Mouse (Mus musculus): Measurements from ENCODE around the gene Il1r2. TPM values are rescaled to one million over a fixed set of nuclear protein-coding genes. Genes with fewer than 3 reads are reported as not detected.

Gene Il1r2
- polyA plus RNA-seq (2012; rRNA removed) (0.14 and 0.19 TPM in 2 replicates), polyA plus RNA-seq (2014; fragmentation: Nextera tagmentation; extraction: Ambion mirVana) (0.86 and 1.2 TPM in 2 replicates)

DNA sequence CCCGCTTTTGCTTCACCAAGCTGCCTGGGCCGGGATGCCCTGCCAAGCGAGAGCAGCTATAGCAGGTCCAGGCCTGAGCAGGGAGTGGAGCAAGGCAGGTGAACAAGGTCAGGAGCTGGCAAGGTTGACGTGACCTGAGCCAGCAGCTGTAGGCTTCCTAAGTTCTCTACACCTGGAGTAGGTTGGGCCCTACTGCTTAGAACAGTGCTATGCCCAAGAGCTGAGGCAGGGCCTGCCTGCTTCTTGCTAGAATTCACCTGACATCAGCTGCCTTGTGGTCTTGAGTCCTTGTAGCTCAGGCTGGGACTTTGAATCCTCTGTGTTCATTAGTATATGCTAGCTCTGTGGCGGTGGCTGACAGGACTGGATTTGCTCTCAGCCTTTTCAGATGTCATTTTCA lies at the start of gene Il1r2:
TSS of gene Il1r2 (plus strand) at position 301 of the 400 bp plus-strand sequence.
- Histone ChIP-seq H3K27ac (no peak within 1 kb of the TSS), H3K9me3 (ENCODE audit: control insufficient read depth, low read length) (no peaks in the 10 kb centered on the region), H3K27me3 (ENCODE audit: control insufficient read depth, insufficient read depth, low read length) (no peaks in the 10 kb centered on the region), H3K4me1 (replicated peaks; ENCODE audit: control insufficient read depth in 2 of 2, insufficient read depth in 2 of 2, low read length in 1 of 2) (no peaks in the 10 kb centered on the region), H3K9ac (replicated peaks) (no peak within 1 kb of the TSS), H3K4me2 (ENCODE audit: low read depth) (no peak within 1 kb of the TSS), H3K4me3 (ENCODE audit: insufficient read depth in 1 of 2, low read depth in 2 of 2, low read length in 2 of 2) (no peak within 1 kb of the TSS), H3K36me3 (replicated peaks; ENCODE audit: control insufficient read depth, insufficient read depth, low read depth) (no peaks in the 10 kb centered on the region)
- DNase-seq (ENCODE audit: low read depth in 3 of 3, low spot score in 3 of 3) (no peak), ATAC-seq (ENCODE audit: insufficient read depth) (no peak)
- TF ChIP-seq EP300 (IDR thresholded peaks at IDR 0.05; ENCODE audit: low read depth) (no peak), CTCF (IDR thresholded peaks at IDR 0.05; ENCODE audit: low read depth) (no peak)
- WGBS (ENCODE audit: insufficient replicate concordance) = 68% methylated on average over 5 of the region's 5 CpGs

DNA sequence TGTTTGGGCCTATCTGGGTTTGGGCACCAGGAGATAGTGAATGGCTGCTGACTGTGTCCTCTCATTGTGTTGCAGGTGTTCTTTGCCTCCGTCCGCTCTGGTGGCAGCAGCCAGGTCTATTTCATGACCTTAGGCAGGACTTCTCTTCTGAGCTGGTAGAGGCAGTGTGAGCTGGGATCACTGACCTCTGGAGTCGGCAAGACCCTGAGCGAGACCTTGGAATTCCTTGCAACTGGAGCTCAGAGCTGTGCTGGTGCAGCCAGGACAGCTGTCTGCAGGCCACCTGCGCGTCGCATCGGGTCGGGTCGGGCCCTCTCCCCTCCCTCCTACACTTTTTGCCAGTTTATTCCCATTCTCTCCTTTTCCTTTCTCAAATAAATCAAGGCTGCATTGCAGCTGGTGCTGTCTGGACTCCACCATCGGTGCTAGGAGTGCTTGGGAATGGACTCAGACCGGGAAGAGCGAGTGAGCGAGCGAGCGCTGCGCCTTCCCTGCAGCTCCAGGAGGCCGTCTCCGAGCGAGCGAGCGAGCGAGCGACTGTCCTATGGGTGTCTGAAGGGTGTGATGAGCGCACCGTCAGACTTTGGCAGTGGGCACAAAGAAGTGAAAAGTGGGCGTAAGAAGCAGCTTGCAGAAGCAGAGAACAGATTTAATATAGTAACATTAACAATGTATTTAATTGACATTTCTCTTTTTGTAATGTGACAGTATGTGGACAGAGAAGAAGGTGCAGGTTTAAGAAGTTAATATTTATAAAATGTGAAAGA lies 49.1 kb upstream of the Il1r2 start:
- Histone ChIP-seq H3K4me3 (ENCODE audit: insufficient read depth in 1 of 2, low read depth in 2 of 2, low read length in 2 of 2) (no peak overlapping the region), H3K4me1 (replicated peaks; ENCODE audit: control insufficient read depth in 2 of 2, insufficient read depth in 2 of 2, low read length in 1 of 2) (no peaks in the 10 kb centered on the region), H3K27me3 (ENCODE audit: control insufficient read depth, insufficient read depth, low read length) (no peaks in the 10 kb centered on the region), H3K9ac (replicated peaks) (no peak overlapping the region), H3K4me2 (ENCODE audit: low read depth) (no peak overlapping the region), H3K9me3 (ENCODE audit: control insufficient read depth, low read length) (no peaks in the 10 kb centered on the region), H3K36me3 (replicated peaks; ENCODE audit: control insufficient read depth, insufficient read depth, low read depth) (no peaks in the 10 kb centered on the region), H3K27ac (no peak overlapping the region)
- WGBS (ENCODE audit: insufficient replicate concordance) = 83% methylated on average over 27 of the region's 27 CpGs
- no peak for ATAC-seq (ENCODE audit: insufficient read depth)
- no peak for DNase-seq (ENCODE audit: low read depth in 3 of 3, low spot score in 3 of 3)
- TF ChIP-seq CTCF (IDR thresholded peaks at IDR 0.05; ENCODE audit: low read depth) = no peak
- TF ChIP-seq EP300 (IDR thresholded peaks at IDR 0.05; ENCODE audit: low read depth) = no peak

DNA sequence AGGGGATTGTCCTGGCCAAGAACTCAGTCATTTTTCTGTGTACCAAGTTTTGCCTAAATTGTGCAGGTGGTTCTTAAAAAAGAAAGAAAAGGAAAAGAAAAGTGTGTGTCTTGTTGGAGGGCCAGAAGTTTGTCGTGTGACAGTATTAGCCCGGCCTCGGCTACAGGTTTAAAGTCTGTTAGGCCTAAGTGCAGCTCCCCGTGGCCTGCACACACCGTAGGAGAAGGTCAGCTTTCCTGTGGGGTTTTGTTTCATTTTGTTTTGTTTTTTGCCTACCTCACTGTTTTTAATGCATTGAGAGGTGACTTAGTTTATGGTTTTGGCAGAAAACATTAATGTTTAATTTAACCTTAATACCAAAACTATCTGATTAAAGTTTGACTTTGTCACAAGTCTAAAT lies 48.5 kb upstream of the Il1r2 start:
- 74% methylated on average over 5 of the region's 5 CpGs for WGBS (ENCODE audit: insufficient replicate concordance)
- no peak overlapping the region for H3K27ac ChIP-seq
- H3K9me3 ChIP-seq (ENCODE audit: control insufficient read depth, low read length) = no peaks in the 10 kb centered on the region
- no peak overlapping the region for H3K9ac ChIP-seq (replicated peaks)
- no peaks in the 10 kb centered on the region for H3K27me3 ChIP-seq (ENCODE audit: control insufficient read depth, insufficient read depth, low read length)
- no peak overlapping the region for H3K4me2 ChIP-seq (ENCODE audit: low read depth)
- no peak for TF ChIP-seq EP300 (IDR thresholded peaks at IDR 0.05; ENCODE audit: low read depth)
- no peak for TF ChIP-seq CTCF (IDR thresholded peaks at IDR 0.05; ENCODE audit: low read depth)
- H3K4me3 ChIP-seq (ENCODE audit: insufficient read depth in 1 of 2, low read depth in 2 of 2, low read length in 2 of 2) = no peak overlapping the region
- DNase-seq (ENCODE audit: low read depth in 3 of 3, low spot score in 3 of 3) (no peak), ATAC-seq (ENCODE audit: insufficient read depth) (no peak)
- no peaks in the 10 kb centered on the region for H3K36me3 ChIP-seq (replicated peaks; ENCODE audit: control insufficient read depth, insufficient read depth, low read depth)
- H3K4me1 ChIP-seq (replicated peaks; ENCODE audit: control insufficient read depth in 2 of 2, insufficient read depth in 2 of 2, low read length in 1 of 2) = no peaks in the 10 kb centered on the region

DNA sequence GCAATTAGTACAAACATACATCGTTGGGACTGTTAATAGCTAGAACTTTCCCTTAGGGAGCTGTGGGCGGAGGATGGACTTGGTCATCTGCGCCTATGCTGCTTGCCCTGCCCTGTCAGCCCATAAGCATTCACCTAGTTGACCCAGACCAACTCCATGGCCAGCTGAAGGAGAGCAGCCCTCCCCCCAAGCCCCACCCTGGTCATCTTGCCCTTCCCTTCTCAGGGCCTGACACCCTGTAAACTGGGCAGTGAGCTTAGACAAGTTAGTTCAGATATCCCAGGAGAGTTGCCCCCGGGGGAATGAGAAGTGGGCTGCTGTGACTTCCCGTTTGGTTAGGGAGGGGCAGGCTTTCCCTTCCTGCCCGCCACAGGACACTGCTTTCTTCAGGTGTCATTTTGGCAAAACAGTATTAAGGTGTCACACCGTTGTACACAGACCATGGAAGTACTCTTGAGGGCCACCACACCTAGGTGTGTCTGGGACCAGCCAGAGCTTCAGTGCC lies 46.7 kb upstream of the Il1r2 start:
- Histone ChIP-seq H3K4me2 (ENCODE audit: low read depth) (no peak overlapping the region), H3K27ac (no peak overlapping the region), H3K27me3 (ENCODE audit: control insufficient read depth, insufficient read depth, low read length) (no peaks in the 10 kb centered on the region), H3K36me3 (replicated peaks; ENCODE audit: control insufficient read depth, insufficient read depth, low read depth) (no peaks in the 10 kb centered on the region), H3K9ac (replicated peaks) (no peak overlapping the region), H3K4me3 (ENCODE audit: insufficient read depth in 1 of 2, low read depth in 2 of 2, low read length in 2 of 2) (no peak overlapping the region), H3K9me3 (ENCODE audit: control insufficient read depth, low read length) (no peaks in the 10 kb centered on the region), H3K4me1 (replicated peaks; ENCODE audit: control insufficient read depth in 2 of 2, insufficient read depth in 2 of 2, low read length in 1 of 2) (no peaks in the 10 kb centered on the region)
- ATAC-seq (ENCODE audit: insufficient read depth) (no peak), DNase-seq (ENCODE audit: low read depth in 3 of 3, low spot score in 3 of 3) (no peak)
- WGBS (ENCODE audit: insufficient replicate concordance) = 52% methylated on average over 7 of the region's 7 CpGs
- no peak for TF ChIP-seq CTCF (IDR thresholded peaks at IDR 0.05; ENCODE audit: low read depth)
- TF ChIP-seq EP300 (IDR thresholded peaks at IDR 0.05; ENCODE audit: low read depth) = no peak

DNA sequence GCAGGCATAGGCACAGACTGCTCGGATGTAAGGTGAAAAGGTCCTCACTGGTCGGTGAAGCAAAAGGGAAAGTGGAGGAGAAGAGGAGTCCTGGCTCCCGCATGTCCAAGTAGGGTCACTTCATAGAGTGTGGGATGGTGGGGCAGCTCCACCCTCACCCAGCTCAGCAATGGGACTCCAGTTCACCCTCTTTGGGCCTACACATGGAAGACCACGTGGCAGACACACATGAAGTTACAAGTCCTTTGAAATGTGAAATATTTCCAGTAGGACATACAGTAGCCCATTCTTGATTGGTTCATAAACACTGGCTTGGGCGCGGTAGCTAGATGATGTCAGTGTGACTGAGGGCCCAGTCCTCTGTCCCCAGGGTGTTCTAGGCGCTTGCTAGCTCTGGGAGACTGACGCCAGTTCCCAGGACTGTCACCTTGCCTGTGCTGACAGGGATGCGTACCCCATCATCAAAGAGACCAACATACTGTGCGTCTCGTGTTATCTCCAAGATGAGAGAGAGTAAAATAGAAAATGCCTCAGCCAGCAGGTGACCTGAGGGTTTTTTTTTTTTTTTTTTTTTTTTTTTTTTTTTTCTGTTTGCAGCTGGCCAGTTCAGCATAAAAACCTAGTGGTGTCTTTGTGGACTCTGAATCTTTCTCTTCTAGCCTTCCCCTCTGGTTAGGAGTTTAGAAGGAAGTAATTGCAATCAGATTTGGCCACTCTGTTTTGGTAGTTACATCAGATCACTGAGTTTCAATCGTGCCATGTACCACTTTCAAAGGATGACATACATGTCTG lies 45.5 kb upstream of the Il1r2 start:
- H3K4me2 ChIP-seq (ENCODE audit: low read depth) = no peak overlapping the region
- no peaks in the 10 kb centered on the region for H3K36me3 ChIP-seq (replicated peaks; ENCODE audit: control insufficient read depth, insufficient read depth, low read depth)
- 68% methylated on average over 12 of the region's 12 CpGs for WGBS (ENCODE audit: insufficient replicate concordance)
- no peak overlapping the region for H3K27ac ChIP-seq
- no peak overlapping the region for H3K9ac ChIP-seq (replicated peaks)
- no peak for DNase-seq (ENCODE audit: low read depth in 3 of 3, low spot score in 3 of 3)
- H3K4me3 ChIP-seq (ENCODE audit: insufficient read depth in 1 of 2, low read depth in 2 of 2, low read length in 2 of 2) = no peak overlapping the region
- H3K4me1 ChIP-seq (replicated peaks; ENCODE audit: control insufficient read depth in 2 of 2, insufficient read depth in 2 of 2, low read length in 1 of 2) = no peaks in the 10 kb centered on the region
- no peaks in the 10 kb centered on the region for H3K27me3 ChIP-seq (ENCODE audit: control insufficient read depth, insufficient read depth, low read length)
- H3K9me3 ChIP-seq (ENCODE audit: control insufficient read depth, low read length) = no peaks in the 10 kb centered on the region
- TF ChIP-seq EP300 (IDR thresholded peaks at IDR 0.05; ENCODE audit: low read depth) (no peak), CTCF (IDR thresholded peaks at IDR 0.05; ENCODE audit: low read depth) (no peak)
- ATAC-seq (ENCODE audit: insufficient read depth) = no peak
